Mouse (Mus musculus) retina, postnatal 7 days (tissue): ENCODE data around the gene Car12.

ENCODE experiments used
- DNase-seq: peaks from one replicate; pipeline ENCODE4 v3.0.0-alpha.2; 2012; ENCODE audit warnings: low read depth, low spot score

Gene Car12

DNA sequence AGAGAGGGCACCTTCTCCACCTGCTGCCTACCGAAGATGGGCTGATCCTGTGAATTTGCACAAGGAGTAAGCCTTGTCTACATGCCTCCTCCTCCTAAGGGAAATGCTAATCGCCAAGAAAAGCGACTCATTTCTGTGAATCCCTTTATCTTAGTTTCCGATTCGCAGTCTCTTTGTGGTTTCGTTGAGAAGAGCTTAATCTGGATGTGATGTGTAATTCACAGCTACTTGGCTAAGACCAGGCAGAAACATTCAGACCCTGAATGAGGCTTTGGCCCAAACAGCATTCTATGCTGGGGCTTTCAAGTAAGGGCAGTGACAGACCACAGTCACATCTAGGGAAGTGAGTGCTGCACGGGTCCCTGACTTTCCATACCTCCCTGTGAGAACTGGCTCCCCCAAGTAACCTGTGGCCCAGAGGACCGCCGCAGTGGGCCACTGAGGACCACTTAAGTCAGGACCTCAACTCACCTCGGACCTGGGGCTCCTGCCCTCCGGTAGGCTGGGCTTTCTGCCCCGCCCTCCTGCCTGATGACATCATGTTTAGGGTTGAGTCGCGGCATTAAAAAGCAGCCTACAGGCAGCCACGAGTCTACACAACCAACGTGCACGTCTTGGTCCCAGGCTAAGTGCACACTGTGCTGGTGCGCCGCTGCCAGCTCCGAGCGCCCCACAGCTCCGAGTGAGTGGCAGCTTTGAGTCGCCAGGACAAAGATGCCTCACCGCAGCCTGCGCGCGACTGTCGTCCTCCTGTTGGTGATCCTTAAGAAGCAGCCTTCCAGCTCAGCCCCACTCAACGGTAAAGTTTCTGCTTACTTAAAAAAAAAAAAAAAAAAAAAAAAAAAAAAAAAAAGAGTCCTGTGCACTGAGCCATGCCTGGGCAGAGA lies at the start of gene Car12:
TSS of gene Car12 (plus strand) at position 552 of the 887 bp plus-strand sequence.
- DNase-seq, result no peak

DNA sequence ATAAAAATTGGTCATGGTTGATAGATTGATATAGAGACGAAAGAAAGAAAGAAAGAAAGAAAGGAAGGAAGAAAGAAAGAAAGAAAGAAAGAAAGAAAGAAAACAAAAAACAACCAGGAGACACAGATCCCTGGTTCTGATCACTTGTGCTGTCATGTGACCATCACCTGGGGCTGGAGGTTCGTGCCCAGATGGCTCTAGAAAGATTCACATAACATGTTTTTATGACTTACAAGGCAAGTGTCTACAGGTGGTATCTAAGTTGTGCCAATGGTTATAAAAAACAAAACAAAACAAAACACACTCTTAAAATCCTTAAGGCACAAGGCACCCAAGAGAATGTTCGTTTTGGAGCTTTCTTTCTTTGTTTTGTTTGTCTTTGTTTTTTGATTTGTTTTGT lies 49.7 kb upstream of the Car12 start:
- DNase-seq, result no peak

DNA sequence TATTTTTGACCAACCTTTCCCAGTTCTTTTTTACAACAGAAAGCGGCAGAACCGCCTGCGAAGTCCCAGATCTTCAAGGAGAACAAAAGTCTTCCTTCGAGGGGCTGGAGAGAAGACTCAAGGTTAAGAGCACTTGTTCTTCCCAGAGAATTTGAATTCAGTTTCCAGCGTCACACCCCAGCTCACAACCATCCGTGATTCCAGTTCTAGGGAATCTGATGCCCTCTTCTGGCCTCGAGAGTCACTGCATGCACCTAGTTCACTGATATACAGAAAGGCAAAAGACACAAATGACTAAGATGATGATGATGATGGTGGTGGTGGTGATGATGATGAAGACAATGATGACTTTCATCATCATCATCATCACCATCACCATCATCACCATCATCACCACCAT lies 48.9 kb upstream of the Car12 start:
- DNase-seq, result no peak

DNA sequence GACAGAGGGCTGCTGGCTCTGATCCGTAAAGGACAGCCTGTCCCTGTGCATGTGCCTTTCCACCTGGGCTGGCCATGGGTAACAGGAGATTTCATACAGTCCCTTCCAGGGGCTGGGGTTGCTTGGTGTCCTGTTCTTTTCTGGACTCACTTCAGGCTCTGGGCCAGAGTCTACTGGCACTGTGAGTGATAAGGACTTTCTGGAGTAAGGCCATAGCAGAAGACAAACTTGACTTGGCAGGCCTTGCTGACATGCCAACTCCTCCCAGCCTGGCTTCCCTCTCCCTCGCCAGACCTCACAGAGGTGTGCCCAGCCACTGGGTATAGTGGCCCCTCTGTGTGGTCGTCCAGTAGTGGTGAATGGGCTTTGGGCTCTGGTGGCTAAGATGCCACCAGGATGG lies 47.3 kb upstream of the Car12 start:
- no peak for DNase-seq

DNA sequence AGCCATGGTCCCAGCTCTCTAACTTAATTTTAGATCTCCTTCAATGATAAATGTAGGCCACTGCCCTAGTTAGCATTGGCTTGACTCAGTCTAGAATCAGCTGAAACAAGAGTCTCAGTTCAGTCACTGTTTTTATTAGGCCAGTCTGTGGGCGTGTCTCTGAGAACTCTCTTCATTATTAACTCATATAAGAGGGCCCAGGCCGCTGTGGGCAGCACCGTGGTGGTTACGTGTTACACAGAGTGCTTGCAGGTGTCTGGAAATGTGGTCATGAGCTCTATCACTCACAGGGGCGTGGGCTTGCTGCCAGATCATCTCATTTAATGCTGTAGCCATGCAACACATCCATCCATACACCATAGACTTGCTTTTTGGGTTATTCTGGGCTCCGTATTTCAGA lies 46.4 kb upstream of the Car12 start:
- DNase-seq, result no peak

DNA sequence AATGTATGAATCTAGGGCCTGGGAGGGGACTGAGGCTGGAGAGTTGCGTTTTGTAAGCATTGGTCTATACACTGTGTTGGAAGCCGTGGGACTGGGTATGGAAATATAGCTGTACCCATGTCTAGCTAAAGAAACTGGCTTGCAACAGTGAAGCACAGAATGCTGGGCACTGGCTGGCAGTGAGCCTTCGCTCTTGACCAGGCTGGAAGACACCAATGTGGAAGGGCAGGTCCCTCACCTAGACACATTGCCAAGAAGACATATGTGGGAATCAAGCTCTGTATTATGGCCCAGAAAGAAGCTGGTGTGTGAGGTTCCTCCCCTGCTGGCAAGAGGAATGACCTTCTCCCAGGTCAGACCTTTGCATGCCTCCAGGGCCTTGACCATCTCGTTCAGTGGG lies 45.6 kb upstream of the Car12 start:
- no peak for DNase-seq

DNA sequence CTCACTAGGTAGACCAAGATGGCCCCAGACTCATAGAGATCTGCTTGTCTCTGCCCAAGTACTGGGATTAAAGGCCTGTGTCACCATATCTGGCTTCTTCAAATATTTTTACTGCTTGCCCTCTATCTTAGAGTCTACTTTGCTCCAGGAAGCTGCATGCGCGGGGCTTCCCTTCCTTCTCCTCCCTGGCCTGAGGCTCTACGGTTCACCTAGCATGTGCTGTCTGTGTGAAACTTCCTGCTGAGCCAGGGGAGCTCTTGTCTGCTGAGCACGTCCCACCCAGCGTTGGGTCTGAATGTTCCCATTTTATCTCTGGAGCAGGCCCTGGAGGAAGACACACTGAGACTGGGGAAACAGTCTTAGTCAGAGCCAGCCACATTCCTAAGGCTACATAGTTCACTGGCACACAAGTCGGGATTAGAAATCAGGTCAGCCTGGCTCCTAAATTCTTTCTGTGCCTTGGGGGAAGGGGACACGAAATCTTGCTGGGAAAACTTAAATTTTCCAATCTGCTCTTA lies 43.9 kb upstream of the Car12 start:
- DNase-seq, result no peak

DNA sequence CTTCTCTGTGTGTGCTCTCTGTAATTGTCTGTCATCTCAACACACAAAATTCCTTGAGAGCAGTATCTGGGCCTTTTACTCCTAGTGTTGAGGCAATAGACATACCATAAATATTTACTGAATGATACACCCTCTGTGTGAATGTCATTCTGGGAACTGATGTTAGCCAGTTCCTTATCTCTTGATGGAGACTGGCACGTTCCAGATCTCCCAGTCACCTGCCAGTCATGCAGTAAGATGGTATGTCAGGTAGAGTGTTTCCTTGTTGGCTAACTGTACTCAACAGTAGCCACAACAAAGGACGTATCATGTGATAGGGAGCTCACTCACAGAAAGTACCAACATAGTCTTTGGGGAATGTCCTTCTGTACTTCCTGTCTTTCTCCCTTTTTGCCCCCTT lies 39.7 kb upstream of the Car12 start:
- no peak for DNase-seq

DNA sequence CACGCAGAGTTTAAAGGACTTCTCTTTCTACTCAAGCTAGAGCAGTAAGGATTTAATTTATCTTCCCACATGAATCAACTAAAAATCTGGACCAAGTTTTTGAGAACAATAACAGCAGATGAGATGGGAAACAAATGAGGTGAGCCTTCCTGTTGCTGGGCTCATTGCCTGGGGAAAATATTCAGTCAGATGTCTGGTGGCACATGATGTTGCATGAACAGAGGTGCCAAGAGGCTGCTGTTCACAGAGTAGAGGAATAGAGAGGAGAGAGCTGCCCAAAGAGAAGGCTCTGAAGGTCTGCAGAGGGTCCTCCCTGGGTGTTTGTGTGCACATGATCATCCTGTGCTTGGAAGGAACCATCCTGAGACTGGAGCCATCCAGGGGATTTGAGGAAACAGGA lies 37.9 kb upstream of the Car12 start:
- DNase-seq, result no peak

DNA sequence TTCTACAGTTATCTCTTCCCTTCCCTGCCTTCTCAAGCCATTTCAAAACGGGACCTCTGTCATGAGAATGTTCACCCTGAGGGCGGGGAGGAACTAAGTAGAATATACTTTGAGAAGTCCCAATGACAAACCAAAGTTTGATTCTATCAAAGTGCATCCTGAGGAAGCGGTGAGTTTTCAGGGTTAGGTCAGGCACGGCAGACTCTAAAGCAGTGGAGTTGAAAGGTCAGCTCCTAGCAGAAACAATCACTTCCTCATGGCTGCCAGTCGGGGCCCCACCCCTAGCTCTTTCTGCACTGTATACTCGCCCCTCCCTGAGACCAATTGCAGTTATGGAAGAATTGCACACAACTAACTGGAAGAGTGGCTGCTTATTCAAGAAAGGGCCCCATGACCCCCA lies 33.4 kb upstream of the Car12 start:
- no peak for DNase-seq

DNA sequence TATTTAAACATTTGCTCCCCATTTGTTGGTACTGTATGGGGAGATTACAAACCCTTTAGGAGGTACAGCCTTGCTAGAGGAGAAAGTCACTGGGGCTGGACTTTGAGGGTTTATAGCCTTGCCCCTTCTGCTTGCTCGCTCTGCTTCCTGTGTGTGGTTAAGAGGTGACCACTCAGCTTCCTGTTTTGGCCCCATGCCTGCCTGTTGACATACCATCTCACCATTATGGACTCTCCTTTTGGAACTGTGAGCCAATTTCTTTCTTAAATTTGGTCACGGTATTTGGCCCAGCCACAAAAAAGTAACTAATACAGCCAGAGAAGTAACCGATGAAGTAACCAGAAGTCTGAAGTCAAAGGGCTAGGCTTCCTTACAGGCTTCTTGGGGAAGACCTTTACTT lies 30.7 kb upstream of the Car12 start:
- DNase-seq, result no peak

DNA sequence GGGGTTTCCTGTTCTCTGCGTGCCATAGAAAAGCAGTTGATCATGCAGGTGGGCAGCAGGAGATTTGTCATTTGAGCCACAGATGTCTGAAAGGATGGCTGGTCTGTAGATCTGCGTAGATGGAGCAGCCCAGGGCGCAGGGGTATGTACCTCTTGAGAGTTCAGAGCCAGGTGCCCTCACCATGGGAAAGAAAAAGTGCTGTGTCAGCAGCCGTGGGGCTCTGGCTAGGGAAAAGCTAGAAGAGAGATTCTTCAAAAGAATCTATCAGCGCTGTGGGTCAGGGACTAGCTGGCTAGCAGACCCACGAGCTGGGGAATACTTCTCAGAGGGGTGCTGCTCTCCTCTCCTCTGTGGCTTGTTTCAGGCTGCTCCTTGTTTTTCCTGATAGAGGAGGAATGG lies 27.8 kb upstream of the Car12 start:
- no peak for DNase-seq

DNA sequence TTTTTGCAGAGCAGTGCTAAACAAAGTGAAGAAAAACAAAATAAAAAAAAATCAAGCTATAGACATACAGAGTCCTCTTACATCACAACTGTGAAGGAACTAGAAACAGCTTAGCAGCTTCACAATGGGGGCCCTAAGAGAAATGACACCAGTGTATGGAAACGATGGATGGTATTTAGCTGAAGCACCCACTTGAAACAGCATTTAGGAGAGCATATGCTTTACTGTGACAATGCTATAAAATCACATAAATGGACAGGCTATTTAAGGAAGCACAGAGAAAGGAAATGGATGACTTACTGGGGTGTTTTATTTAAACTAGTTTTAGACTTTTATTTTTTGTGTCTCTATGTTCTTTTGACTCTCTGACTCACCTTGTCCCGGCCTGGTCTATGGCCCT lies 25.8 kb upstream of the Car12 start:
- DNase-seq, result no peak

DNA sequence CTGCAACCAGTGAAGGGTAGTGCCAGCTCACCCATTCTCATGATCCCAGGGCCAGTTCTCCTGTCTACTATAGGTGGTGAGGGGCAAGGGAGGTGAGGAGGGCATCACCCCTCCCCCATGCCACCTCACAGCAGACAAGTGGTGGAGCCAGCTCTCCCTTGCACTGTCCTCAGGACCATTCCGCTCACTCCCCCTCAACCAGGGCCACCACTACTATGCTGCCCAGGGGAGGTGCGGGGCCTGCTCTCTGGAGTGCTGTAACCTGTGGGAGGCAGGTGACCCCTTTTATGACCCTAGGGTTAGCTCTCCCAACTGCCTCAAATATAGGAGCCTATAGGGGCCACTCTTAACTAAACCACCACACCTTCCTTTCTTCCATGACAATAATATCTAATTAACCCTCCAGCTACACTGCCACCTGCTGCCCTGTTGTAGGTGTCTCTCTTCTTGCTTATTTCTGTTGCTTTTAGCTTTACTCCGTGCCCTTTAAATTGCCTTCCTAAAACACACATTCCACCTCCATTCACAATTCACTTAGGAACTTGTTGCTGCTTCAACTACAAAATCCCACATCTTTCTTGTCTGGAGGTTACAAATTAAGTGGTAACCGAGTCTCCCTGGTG lies 21.7 kb upstream of the Car12 start:
- DNase-seq, result no peak

DNA sequence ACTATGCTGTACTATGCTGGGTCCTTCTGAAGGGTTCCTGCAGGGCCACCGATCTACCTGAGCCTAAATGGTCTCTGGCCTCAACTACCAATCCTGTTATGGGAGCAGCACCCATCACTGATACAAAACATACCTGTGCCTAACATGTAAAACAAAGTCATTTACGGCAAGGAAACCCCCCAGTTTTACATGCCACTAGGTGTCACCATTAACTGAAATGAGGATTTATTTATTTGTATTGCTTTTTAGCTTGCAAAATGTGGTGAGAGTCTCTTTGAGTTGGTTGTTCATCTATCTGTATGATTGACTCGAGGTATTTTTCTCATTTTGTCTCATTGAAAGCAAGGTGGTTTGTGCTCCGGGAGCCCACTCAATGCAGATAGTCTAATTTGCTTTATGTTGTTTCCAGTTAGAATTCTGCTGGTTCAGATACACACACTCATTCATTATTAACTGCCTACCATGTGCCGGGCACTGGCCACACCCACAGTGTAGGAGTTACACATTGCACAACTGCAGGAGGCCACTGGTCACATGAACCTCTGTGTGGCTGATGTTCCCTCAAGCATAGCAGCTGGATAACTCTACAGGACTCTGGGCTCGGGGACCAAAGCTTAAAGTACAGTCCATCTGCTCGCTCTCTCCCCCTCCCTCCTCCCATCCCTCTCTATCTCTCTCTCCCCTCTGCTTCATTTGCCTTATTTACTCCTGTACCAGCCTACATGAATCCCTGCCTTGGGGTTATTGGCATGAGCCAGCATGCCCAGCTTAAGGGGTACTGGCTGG lies 15.9 kb upstream of the Car12 start:
- no peak for DNase-seq

DNA sequence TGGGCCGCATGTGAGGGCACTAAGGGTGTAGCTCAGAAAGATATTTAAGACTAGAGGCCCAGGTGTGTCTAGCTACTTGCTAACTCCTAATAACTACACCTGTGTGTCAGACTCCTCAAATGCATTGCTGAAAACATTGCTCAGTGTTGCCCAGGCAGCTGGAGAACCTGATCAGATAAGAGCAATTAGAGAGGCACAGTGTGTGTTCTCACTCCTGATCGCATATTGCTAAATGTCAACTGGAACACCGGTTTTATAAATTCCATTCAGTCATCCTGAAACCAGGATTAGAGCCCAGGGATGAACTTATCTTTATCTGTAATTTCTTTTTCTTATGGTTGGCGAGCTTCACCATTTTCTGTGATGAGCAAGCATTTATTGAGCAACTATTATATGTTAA lies 13.7 kb upstream of the Car12 start:
- no peak for DNase-seq

DNA sequence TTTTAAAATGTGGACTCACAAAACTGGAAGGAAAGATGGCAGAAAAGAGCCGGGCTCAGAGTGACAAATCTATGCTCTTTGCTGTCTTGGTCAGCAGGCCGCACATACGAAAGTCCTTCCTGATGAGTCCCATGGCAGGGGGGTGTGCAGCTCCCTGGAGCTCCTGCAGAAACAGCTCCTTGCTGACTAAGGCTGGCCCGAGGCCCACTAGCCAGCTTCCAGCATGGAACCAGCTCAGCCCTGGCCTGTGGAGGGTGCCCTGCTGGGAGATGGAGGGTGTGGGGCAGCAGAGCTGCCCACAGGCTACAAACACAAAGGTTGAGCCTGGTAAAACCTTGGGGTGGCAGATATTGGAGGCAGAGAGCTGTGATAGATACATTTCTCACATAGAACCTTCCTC lies 10.5 kb upstream of the Car12 start:
- no peak for DNase-seq

DNA sequence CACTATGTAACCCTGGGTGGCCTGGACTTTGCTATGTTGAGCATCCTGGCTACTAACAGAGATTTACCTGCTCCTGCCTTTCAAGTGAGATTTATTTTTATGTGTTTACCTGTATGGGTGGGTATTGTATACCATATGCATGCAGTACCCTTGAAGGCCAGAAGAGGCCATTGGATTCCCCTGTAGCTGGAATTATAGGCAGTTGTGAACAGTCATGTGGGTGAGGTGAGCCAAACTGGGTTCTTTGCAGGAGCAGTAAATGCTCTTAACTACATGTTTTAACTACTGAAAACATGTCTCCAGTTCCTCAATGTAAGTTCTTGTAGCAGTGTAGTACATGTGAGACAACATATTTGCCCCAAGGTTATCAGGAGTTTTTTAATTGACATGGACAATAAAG lies 8.1 kb upstream of the Car12 start:
- DNase-seq, result no peak

DNA sequence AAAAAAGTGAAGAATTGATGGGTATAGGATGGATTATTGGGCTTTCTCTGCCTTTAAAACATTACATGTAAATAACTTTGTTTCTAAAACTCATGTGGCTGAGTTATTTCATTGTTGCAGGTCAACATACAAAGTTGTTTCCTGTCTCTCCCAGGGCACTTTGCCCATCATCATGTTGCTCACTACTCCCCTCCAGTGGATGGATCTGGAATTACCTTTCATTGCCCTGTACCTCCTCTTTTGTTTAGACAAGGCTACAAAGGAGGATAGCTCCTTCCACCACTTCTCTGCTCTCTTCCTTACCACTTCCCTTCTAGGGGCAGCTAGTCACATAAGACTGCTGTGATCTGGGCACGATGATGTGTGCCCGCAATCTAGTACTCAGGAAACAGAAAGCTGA lies 7.7 kb upstream of the Car12 start:
- DNase-seq, result peak; percentile 34

DNA sequence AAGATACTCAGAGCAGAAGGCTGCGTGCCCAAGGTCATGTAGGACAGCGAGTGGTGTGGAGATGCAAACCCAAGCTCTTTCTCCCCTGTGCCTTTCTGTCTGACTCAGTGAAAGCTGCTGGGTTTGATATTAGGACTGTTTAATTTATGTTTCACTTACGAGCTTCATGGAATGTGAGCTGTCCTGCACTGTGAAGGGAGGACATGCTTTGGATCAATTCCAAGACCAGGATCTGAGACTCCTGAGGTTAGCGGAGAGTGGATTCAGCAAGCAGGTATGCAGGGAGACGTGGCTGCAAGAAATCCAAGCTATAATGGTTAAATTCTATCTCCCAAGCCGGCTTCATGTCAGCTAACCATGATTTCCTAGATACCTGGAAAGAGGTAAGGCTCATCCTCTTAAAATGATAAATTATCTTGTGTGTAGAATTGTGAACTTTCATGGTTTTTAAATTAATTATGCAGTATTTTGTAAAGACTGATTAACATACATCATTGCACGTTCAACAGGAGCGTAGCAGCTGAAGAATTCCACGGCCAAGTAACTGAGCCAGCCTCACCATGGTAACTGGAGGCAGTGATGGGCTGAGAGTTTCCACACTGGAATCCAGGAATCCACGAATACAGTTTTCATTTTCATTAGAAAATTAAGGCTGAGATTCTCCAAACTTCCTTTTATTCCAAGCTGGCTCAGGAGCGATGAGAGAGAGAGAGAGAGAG lies 5.3 kb upstream of the Car12 start:
- DNase-seq, result no peak

DNA sequence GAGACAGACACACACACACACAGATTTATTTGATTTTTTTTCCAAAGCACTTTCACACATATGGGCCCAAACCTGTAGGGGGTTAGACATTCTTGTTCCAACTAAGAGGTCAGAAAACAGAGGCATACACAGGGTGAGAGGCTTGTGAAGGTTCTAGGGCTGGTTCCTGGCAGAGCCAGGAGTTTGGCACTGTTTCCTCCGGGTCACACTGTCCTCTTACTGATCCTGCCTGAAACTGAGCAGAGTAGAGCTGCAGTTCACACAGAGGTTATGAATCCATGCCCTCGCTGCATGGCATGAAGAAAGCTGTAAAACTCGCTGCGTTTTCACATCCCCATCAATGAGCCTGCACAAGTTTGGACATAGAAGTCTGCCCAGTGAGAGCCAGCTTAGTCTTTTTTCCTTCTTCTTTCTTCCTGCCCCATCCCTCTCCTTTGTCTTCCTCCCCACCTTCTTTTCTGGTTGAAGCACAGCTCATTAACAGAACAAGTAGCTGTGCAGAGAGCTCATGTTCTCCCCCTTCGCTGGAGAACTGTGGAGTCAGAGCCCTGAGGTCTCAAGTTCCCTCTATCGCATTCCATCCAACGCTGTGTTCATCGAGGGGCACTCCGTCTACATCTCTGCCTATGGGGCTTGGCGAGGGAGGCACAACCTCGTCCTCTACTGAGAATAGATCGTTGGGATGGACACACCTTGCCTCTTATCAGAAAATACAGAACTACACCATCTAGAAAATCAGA lies 4.5 kb upstream of the Car12 start:
- DNase-seq, result no peak
